Mouse (Mus musculus): ENCODE results near the gene Zfp964.
"Not testable (repeated sequence)": the region's sequence is repeated elsewhere in the genome, so short reads cannot be mapped to it uniquely, and the experiment has no call there.

The Zfp964 gene

DNA sequence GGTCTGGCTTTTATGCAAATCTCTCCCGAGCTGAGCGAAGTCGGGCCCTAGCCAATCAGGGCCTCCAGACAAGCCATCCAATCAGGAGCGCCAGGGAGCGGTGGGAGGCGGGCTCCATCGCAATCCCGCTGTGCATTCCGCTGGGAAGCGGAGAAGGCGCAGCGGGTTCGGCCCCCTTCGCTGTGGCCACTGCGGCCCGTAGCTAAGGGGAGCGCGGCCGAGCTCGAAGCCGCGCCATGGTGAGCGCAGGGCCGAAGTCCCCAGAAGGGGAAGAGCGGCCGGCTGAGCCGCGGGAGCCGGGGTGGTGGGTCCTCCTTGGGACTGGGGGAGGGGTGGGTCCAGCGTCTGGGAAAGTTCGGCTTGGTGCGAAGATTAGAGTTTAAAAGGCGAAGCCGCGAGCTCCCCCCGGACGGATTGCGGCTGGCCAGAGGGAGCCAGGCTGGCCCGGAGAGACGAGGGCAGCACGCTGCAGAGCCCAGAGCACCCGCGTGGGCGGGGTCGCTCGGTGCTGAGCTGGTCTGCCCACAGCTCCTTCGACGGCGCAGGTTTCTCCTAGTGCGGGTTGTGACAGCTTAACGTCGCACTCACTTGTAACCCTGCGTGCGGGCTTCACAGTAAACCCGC lies at the start of gene Zfp964:
Gene Zfp964 (plus strand): TSS at position 122 of the 624 bp plus-strand sequence.
- peak; percentile 86 to 93 for DNase-seq (ENCODE audit: low spot score in 2 of 2)

DNA sequence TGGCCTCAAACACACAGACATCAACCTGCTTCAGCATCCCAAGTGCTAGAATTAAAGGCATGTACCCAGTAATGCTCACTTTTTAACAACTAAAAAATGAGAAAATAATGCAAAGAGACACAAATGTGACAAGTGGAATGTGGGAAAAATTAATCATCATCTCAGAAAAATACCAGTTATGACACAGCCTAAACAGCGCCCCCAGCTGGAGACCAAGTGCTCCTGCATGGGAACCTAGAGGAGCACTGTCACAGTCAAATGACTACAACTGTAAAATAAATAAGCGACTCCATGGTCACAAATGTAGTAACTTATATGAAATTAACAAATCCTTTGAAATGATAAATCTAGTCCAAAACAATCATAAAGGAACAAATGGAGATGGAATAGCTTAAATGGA lies 39.6 kb upstream of the Zfp964 start:
- DNase-seq (ENCODE audit: low spot score in 2 of 2) = no peak

DNA sequence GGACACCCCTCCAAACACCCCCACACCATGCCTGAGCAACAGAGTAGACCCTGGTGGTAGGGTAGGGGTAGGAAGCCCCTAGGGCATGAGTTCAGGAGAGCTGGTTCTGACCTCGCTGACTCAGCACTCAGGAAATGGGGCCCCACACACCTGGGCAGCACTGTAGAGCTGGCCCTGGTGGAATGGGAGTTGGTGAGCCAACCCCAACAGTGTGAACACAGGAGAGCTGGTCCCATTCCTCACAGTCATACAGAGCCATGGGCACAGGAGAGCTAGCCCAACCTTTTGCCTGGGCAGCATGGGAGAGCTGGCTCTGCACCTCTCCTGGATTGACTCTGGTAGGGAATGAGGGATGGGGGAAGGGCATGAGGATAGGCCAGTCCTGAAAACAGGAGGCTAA lies 36.2 kb upstream of the Zfp964 start:
- DNase-seq (ENCODE audit: low spot score in 2 of 2) = no peak

DNA sequence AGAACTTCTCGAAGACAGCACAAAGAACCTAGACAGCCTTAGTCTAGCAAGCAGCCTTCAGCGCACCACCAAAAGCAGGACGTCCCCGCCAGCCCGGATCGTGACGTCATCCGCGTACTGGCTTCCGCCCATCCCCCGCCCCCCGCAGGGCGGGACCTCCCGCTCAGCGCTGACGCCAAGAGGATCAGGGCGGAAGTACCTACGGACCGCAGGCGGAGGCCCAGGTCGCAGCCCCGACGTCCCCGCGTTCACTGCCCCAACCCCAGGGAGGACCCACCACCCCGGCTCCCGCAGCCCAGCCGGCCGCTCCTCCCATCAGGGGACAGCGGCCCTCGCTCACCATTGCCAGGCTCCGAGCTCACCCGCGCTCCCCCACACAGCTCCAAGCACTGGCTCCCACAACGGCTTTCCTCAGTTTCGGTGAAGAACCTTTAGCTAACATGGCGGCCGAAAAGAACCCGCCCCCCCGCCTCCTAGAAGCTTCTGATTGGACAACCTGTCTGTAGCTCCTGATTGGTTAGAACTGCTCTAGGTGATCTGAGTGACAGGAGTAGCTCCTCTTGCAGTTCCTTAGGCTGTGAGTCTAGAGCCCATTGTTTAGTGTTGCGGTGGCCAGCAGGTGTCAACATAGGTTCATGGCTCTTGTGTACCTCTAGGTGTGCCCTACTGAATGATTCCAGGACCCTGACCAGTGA lies 29.0 kb upstream of the Zfp964 start, which contains the start of gene Zfp868:
Gene Zfp868 (minus strand): TSS at position 454 of the 695 bp plus-strand sequence.
- DNase-seq (ENCODE audit: low spot score in 2 of 2) = peak; percentile 98 to 99

DNA sequence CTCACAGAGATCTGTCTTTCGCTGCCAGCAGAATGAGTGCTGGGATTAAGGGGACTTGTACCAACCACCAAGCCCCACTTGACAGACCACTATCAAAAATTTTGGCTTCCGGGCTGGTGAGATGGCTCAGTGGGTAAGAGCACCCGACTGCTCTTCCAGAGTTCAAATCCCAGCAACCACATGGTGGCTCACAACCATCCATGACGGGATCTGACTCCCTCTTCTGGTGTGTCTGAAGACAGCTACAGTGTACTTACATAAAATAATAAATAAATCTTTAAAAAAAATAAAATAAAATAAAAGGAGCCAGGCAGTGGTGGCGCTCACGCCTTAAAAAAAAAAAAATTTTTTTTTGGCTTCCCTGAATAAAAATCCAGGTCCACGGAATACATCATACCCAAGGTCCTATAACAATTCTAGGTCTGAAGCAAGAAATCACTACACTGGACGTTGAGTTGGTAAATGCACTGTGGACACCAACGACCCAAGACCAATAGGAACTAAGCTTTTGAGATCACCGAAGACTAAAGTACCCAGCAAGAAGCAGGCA lies 396 bp upstream of the Zfp964 start:
- DNase-seq (ENCODE audit: low spot score in 2 of 2) = no peak

DNA sequence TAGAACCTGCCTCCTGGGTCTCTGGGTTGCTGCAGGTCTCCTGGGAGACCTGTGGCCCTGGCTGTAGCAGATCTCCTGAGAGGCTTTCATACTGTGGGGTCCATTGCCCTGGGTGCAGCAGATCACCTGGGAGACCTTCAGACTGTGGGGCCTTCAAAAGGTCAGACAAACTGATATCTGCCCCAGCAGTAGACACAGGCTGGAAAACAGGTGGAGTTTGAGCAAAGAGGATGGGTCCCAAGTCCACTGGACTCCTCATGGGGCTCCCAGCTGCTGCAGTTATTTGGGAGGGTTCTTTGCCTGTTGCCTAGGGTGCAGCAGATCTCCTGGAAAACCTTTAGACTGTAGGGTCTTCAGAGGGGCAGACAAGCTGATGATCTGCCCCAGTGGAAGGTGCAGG lies 7.0 kb downstream of the Zfp964 start:
- DNase-seq (ENCODE audit: low spot score in 2 of 2) = no peak

DNA sequence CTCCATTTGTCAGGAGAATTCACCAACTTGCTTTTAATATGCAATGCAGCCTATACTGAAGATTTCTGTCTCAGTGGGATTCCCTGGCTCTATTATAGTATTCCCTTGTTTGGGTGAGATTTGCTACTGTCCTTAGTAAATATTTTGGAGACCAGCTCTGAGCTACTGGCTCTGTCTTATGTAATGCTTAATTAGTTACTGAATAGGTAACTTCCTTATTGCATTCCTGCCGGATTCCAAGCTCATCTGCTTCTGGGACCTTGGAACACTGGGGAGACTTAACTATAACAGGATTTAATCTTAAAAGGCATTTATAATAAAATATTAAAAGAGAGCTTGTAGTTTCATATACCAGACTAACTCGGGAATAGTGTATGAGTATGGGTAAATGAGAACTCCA lies 10.8 kb downstream of the Zfp964 start:
- DNase-seq (ENCODE audit: low spot score in 2 of 2) = not testable (repeated sequence)

DNA sequence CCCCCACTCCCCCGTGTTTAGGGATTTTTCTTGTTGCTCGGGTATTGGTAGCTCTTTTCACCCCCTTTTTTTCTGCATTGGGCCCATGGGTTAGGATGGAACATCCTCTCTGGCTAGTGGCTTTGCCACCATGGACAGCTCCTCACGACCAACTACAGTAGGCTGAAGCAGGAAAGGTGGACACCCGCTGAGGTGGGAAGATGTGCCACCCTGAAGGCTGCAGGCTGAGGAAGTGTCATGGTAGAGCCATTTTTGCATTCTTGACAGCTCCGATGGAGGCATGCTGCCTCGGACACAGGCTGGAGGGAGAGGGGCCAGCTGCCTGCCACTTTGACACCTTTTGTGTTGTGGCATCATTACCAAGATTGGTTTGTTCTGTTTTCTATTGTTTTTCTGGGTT lies 47.5 kb downstream of the Zfp964 start:
- DNase-seq (ENCODE audit: low spot score in 2 of 2) = no peak

DNA sequence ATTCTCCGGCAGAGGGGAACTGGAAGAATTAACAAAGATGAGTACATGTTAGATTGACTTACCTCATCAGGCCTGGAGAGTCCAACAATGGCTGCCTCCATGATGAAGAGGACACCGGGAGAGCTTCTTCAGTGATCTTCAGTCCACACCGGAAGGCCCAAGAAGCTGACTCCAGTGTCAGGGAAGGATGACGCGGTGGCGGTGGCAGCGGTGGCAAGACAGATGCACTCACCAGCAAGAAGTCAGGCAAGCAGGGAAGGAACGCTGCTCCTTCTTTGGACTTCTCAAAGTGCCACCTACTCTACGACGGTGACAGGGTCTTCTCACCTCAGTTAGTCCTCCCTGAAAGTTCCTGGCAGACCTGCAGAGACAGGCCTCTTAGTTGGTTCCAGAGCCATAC lies 56.3 kb downstream of the Zfp964 start, which contains the start of gene Zfp869:
Gene Zfp869 (minus strand): TSS at position 101 of the 400 bp plus-strand sequence.
- DNase-seq (ENCODE audit: low spot score in 2 of 2) = not testable (repeated sequence)

DNA sequence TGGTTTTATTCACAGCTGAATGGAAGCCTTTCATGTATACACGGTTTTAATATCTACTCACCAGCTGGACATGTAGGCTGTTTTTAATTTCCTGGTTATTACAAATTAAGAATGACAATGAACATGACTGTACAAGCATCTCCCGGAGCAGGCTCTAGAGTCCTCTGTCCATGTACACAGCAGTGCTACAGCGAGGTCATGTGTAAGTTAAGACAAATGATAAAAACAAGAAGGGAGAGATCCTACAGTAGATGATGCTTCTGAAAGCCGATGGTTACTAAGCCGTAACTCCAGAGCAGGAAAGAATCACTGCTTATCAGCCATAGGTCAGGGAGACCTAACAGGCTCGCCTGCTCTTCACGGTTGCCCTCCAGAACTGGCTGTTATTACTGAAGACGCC lies 59.2 kb downstream of the Zfp964 start:
- DNase-seq (ENCODE audit: low spot score in 2 of 2) = no peak

DNA sequence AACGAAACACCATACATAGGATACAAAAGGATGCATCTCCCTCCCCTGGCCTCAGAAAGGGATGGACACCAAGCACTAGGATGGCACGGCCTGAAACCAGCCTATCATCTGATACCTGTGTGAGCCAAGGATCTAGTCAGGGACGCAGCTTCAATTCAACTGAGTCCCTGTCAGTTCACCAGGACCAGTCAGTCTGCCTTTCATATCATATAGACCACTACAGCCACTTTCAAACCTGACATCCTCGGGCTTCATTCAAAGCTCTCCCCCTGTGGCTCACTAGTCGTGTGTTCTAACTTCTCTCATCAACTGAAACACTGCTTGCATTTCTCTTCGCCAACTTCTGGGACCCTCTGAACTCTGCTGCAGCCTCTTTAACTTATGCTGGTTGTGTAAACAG lies 61.1 kb downstream of the Zfp964 start:
- no peak for DNase-seq (ENCODE audit: low spot score in 2 of 2)

All from urinary bladder, postnatal 36 days (tissue).